Mouse (Mus musculus) intestine, embryonic 16.5 days (tissue): Measurements from ENCODE around the gene Mettl26. TPM values are rescaled to one million over a fixed set of nuclear protein-coding genes. Genes with fewer than 3 reads are reported as not detected.
"Not testable (repeated sequence)": the region's sequence is repeated elsewhere in the genome, so short reads cannot be mapped to it uniquely, and the experiment has no call there.

Experiments used
- ATAC-seq: fragments of 200-750 bp; cut with Nextera tagmentation; 2 replicates; pipeline ENCODE4 v1.8.0; 2017; ENCODE audit warnings: moderate TSS enrichment, moderate library complexity
- H3K27ac ChIP-seq: fragments of 300-500 bp; sonication (generic); 2 replicates; pipeline ENCODE4 v1.5.1; 2014; ENCODE audit warnings: mild to moderate bottlenecking, low read length
- H3K27me3 ChIP-seq: fragments of 300-500 bp; sonication (generic); replicated peaks from 2 replicates; pipeline ENCODE4 v1.6.1; 2014; ENCODE audit warnings: low read length, control low read depth, mixed read lengths; ENCODE audit not compliant: control insufficient read depth, insufficient read depth
- H3K36me3 ChIP-seq: fragments of 300-500 bp; sonication (generic); 2 replicates; pipeline ENCODE4 v1.6.1; 2014; ENCODE audit warnings: low read length, control low read depth; ENCODE audit not compliant: control insufficient read depth, insufficient read depth
- H3K4me1 ChIP-seq: fragments of 300-500 bp; sonication (generic); 2 replicates; pipeline ENCODE4 v1.6.1; 2014; ENCODE audit warnings: low read length, control low read depth, mixed read lengths; ENCODE audit not compliant: control insufficient read depth, insufficient read depth
- H3K4me2 ChIP-seq: fragments of 300-500 bp; sonication (generic); 2 replicates; pipeline ENCODE4 v1.6.1; 2014; ENCODE audit warnings: low read depth, low read length, control low read depth
- H3K4me3 ChIP-seq: fragments of 300-500 bp; sonication (generic); 2 replicates; pipeline ENCODE4 v1.5.1; 2014; ENCODE audit warnings: mild to moderate bottlenecking, low read length
- H3K9ac ChIP-seq: fragments of 300-500 bp; sonication (generic); 2 replicates; pipeline ENCODE4 v1.6.1; 2014; ENCODE audit warnings: low read depth, low read length
- H3K9me3 ChIP-seq: fragments of 300-500 bp; sonication (generic); 2 replicates; pipeline ENCODE4 v1.6.1; 2016; ENCODE audit warnings: low read length, control low read depth; ENCODE audit not compliant: control insufficient read depth
- WGBS: fragments of 180-500 bp; shearing (Covaris S2); extraction: QIAGEN DNeasy Blood & Tissue Kit; methylation state at CpG from one replicate; pipeline ENCODE4 v1.1.7; 2014; 5-methylcytosine and 5-hydroxymethylcytosine counted together
- polyA plus RNA-seq: library from polyadenylated mRNA; unstranded; fragments of >200 nt; fragmentation: Nextera tagmentation; extraction: Ambion mirVana; gene quantifications from 2 replicates; pipeline ENCODE4 v1.2.1, GENCODE M21; 2015

Mettl26 gene
- polyA plus RNA-seq, 1 experiment from 2014 or later, result 66.9 TPM

DNA sequence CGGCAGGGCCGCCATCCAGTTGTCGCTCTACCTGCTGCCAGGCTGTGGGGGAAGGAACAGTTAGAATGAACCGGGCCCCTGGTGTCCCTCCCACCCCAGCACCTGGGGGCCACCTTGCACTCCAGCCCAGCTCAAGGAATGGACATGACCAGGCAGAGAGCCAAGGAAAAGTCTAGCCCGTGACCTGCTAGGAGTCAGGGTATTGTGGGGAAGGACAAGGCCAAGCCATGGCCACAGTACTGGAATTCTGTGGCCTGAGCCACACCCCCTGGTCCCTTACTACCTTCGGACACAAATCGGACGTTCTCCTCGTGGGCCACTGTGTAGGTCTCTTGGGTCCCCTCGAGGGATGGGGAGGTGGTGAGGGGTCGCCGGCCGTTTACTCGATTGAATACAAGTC lies 10.6 kb upstream of the Mettl26 start:
- WGBS, result 91% methylated on average over 14 of the region's 14 CpGs
- Histone ChIP-seq H3K27me3 (no peaks in the 10 kb centered on the region), H3K27ac (no peak overlapping the region)

GRCm38 (mm10) chr17:25865288-25865687 lies 9.6 kb upstream of the Mettl26 start:
- Histone ChIP-seq H3K4me3 (no peak overlapping the region; the same call in 1 of the 2 replicates), H3K9ac (peak overlapping the region; percentile 36; the same call in 1 of the 2 replicates), H3K27me3 (no peaks in the 10 kb centered on the region), H3K9me3 (no peaks in the 10 kb centered on the region), H3K27ac (no peak overlapping the region), H3K4me2 (no peak overlapping the region), H3K36me3 (no peaks in the 10 kb centered on the region), H3K4me1 (peaks cover 34% of the 10 kb centered on the region)
- WGBS, result 76% methylated on average over 11 of the region's 11 CpGs
- ATAC-seq, result no peak

More for the DNA sequence above, 10.6 kb upstream of the Mettl26 start:
- Histone ChIP-seq H3K36me3 (no peaks in the 10 kb centered on the region), H3K4me3 (no peak overlapping the region), H3K4me2 (no peak overlapping the region), H3K9ac (no peak overlapping the region), H3K9me3 (no peaks in the 10 kb centered on the region), H3K4me1 (peaks cover 35% of the 10 kb centered on the region)
- no peak for ATAC-seq

DNA sequence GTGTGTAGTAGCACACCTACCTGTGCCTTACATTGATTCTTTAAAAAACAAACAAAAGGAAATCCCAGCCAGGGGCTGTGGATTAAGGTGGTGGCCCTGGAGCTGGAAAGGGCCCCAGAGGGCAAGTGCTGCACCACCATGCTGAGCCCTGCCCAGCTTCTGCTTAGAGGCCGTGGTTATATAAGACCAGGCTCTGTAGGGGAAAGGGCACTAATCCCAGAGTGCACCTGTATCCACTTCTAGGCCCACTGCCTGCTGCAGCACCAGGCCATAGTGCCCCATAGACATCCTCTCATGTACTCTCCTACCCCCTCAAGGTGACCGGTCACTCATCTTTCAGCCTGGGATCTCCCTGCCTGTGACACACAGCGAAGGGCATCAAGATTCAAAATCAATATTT lies 8.7 kb upstream of the Mettl26 start:
- ATAC-seq, result no peak
- Histone ChIP-seq H3K4me2 (no peak overlapping the region), H3K9me3 (no peaks in the 10 kb centered on the region), H3K27me3 (no peaks in the 10 kb centered on the region), H3K27ac (no peak overlapping the region), H3K4me1 (peaks cover 26% of the 10 kb centered on the region), H3K9ac (0 out of 2 replicates have a peak overlapping the region, but pooled peaks have one; percentile 2), H3K36me3 (no peaks in the 10 kb centered on the region), H3K4me3 (no peak overlapping the region)
- WGBS, result 84% methylated on average over 3 of the region's 3 CpGs

- Histone ChIP-seq H3K4me3 (peak overlapping the region; percentile 93), H3K4me2 (peak overlapping the region; percentile 95), H3K4me1 (peaks cover 18% of the 10 kb centered on the region), H3K9ac (peak overlapping the region; percentile 82), H3K36me3 (no peaks in the 10 kb centered on the region), H3K27me3 (no peaks in the 10 kb centered on the region), H3K27ac (peak overlapping the region; percentile 89), H3K9me3 (no peaks in the 10 kb centered on the region)
- peak; percentile 33; the same call in 1 of the 2 replicates for ATAC-seq
- 15% methylated on average over 7 of the region's 7 CpGs for WGBS
Observed at GRCm38 (mm10) chr17:25867509-25867835, 7.4 kb upstream of the Mettl26 start.

- ATAC-seq, result peak; percentile 43
- Histone ChIP-seq H3K4me1 (peaks cover 16% of the 10 kb centered on the region), H3K27me3 (no peaks in the 10 kb centered on the region), H3K4me2 (peak overlapping the region; percentile 95), H3K4me3 (peak overlapping the region; percentile 93), H3K9ac (peak overlapping the region; percentile 82), H3K36me3 (no peaks in the 10 kb centered on the region), H3K9me3 (no peaks in the 10 kb centered on the region), H3K27ac (peak overlapping the region; percentile 89)
- 1% methylated on average over 42 of the region's 42 CpGs for WGBS
Observed at GRCm38 (mm10) chr17:25867836-25868600, 6.9 kb upstream of the Mettl26 start.

- Histone ChIP-seq H3K4me3 (peak within 1 kb of the TSS; percentile 93), H3K27me3 (no peaks in the 10 kb centered on the region), H3K36me3 (no peaks in the 10 kb centered on the region), H3K9ac (peak within 1 kb of the TSS; percentile 82), H3K9me3 (no peaks in the 10 kb centered on the region), H3K4me2 (peak within 1 kb of the TSS; percentile 95), H3K27ac (peak within 1 kb of the TSS; percentile 89), H3K4me1 (peaks cover 16% of the 10 kb centered on the region)
- ATAC-seq, result peak; percentile 88
- 1% methylated on average over 24 of the region's 24 CpGs for WGBS
Observed at GRCm38 (mm10) chr17:25868601-25869191, 6.2 kb upstream of the Mettl26 start, which contains the start of gene Mcrip2. Gene Mcrip2 (minus strand): TSS chr17:25868764.

- no peaks in the 10 kb centered on the region for H3K36me3 ChIP-seq
- no peak overlapping the region for H3K4me3 ChIP-seq
- no peaks in the 10 kb centered on the region for H3K27me3 ChIP-seq
- WGBS, result 90% methylated on average over 8 of the region's 8 CpGs
- no peaks in the 10 kb centered on the region for H3K9me3 ChIP-seq
- no peak overlapping the region for H3K27ac ChIP-seq
- H3K4me2 ChIP-seq, result no peak overlapping the region
- no peak for ATAC-seq
- no peak overlapping the region for H3K9ac ChIP-seq
- peaks cover 23% of the 10 kb centered on the region for H3K4me1 ChIP-seq
Observed at GRCm38 (mm10) chr17:25869498-25869897, 5.4 kb upstream of the Mettl26 start.

DNA sequence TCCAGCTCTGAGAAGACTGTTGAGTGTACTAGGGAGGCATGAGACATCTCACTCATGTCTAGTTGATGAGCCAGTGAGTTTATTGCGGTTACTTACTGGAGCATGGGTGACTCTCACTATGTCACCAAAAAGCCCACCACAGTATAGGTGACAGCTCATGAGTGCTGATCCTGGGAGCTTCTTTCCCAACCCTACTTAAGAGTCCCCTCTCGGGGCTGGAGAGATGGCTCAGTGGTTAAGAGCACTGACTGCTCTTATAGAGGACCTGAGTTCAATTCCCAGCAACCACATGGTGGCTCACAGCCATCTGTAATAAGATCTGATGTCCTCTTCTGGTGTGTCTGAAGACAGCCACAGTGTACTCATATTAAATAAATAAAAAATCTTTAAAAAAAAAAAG lies 4.9 kb upstream of the Mettl26 start:
- WGBS, result 81% methylated on average over 2 of the region's 2 CpGs
- H3K9me3 ChIP-seq, result no peaks in the 10 kb centered on the region
- ATAC-seq, result no peak

DNA sequence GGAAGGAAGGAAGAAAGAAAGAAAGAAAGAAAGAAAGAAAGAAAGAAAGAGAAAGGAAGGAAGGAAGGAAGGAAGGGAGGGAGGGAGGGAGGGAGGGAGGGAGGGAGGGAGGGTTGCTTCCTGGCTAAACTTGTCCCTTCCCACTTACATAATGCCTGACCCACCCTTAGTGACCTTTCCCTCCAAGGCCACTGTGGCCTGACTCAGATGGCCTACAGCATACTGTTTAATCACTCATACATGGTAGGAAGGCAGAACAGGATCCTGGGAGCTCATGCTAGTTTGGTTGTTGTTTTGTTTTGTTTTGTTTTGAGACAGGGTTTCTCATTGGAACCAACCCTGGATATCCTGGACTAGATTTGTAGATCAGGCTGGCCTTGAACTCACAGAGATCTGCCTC lies 3.3 kb upstream of the Mettl26 start:
- H3K27me3 ChIP-seq, H3K4me2 ChIP-seq, H3K4me3 ChIP-seq, ATAC-seq, H3K9ac ChIP-seq, H3K27ac ChIP-seq, H3K9me3 ChIP-seq, H3K36me3 ChIP-seq: not testable (repeated sequence)
- peaks cover 23% of the 10 kb centered on the region for H3K4me1 ChIP-seq

More for the DNA sequence above, 4.9 kb upstream of the Mettl26 start:
- Histone ChIP-seq H3K27me3 (no peaks in the 10 kb centered on the region), H3K36me3 (no peaks in the 10 kb centered on the region), H3K4me3 (no peak overlapping the region), H3K4me2 (no peak overlapping the region), H3K4me1 (peaks cover 23% of the 10 kb centered on the region), H3K9ac (no peak overlapping the region), H3K27ac (no peak overlapping the region)
